Comparison of ENCODE assay signal across 12 mouse cellular contexts in the genomic region with DNA sequence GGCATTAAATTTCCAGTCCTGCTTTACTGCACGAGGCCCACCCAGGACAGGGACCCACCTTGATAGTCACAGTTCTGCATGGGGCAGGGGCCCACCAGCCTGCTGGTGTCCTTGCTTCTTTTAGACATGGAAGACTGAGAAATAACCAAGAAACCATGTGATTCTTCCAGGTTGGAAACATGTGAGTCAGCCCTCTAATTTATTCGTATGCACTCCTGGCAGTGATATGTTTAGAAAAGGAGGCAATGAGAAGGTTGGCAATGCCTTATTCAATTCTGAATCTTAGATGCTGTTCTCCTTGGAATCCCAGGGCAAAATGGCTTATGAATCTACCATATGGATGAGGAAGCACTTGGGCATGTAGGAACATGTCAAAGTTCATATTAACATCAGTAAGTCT.
"Had no signal": no experiment of that assay in that cellular context is flagged by ENCODE, and none has a peak within 500 bp of the region (broad histone marks: within the 10 kb centered on the region; RNA-seq: fewer than 3 reads in every experiment).

No protein-coding gene starts in this region.

- DNase-seq: kidney, adult 2 months; kidney, postnatal 25 days; layer of hippocampus, adult 9-11 months; liver, embryonic 13.5 days; lung, adult 2 months; lung, postnatal 14 days; lung, postnatal 4 days; midbrain, embryonic 14.5 days; spleen, adult 18-20 months; thymus, adult 18-20 months; thymus, postnatal 14 days; thymus, postnatal 4 days had no signal
